Mouse (Mus musculus): Measurements from ENCODE around the gene Olfr20. TPM values are rescaled to one million over a fixed set of nuclear protein-coding genes. Genes with fewer than 3 reads are reported as not detected.
A peak's percentile ranks its signal among the peaks of the same experiment; 100 is the strongest.
"Not testable (repeated sequence)": the region's sequence is repeated elsewhere in the genome, so short reads cannot be mapped to it uniquely, and the experiment has no call there.

Olfr20 gene
- total RNA-seq (2021) = not detected
- long read RNA-seq, experiment 1 = 0 reads
- long read RNA-seq, experiment 2 = 0 reads

DNA sequence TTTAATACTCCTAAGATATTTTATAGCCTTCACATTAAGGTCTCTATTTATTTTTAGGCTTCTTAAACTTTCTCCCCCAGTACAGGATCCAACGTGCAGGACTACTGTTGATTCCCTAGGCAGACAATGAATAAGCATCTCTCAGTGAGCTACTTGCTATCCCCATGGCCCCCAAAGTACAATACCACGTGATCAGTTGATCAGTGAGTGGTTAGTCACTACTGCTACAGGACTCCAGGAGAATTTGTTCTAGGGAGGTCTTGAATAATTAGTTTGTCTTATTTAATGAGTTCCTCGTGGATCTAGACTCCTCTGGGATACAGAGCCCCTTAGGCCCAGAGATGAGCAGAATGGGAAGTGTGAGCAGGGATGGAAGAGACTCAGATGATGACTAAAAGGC is at the start of gene Olfr20:
Gene Olfr20 (plus strand): TSS at position 301 of the 400 bp plus-strand sequence.
- H3K4me3 ChIP-seq = no peak within 1 kb of the TSS
- no peak for TF ChIP-seq CTCF (conservative IDR thresholded peaks at IDR 0.05)
- DNase-seq (ENCODE audit: low spot score in 2 of 2) = no peak
- H3K27ac ChIP-seq = no peak within 1 kb of the TSS

DNA sequence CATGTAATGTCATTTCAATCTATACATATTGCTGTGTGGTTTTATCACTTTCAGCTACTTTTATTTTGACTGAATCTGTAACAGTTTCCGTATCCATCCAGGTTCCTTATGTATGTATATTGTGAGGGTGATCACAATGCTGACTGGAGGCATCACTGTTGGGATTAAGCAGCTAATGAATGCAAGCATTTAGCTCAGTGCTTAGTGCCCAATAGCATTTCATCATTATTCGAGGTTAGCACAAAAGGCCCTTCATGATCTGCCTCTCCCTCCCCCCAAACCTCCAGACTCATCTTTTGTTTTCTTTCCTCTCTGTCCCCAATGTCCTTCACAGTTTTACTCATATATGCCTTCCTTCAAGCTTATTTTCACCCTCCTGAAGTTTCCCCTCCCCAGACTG is 47.5 kb upstream of the Olfr20 start:
- H3K4me3 ChIP-seq = no peak overlapping the region
- peak overlapping the region; percentile 72 for H3K27ac ChIP-seq
- DNase-seq (ENCODE audit: low spot score in 2 of 2) = no peak
- no peak for TF ChIP-seq CTCF (conservative IDR thresholded peaks at IDR 0.05)

DNA sequence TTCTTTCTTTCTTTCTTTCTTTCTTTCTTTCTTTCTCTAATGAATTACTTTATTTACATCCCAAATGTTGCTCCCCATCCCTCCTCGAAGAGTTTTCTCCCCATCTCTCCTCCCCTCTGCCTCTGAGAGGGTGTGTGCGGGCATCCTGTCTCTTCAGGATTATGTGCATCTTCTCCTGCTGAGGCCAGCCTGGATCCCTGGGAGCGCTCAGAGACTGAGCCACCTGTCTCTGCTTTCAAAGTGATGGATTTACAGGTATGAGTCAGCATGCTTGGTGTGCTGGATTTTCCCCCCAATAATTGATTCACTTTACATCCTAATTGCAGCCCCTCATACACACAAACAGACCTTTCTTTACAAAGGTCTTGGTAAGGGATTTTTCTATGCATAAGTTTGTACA is 34.6 kb upstream of the Olfr20 start:
- Histone ChIP-seq H3K27ac (no peak overlapping the region), H3K4me3 (no peak overlapping the region)
- no peak for TF ChIP-seq CTCF (conservative IDR thresholded peaks at IDR 0.05)
- no peak for DNase-seq (ENCODE audit: low spot score in 2 of 2)

DNA sequence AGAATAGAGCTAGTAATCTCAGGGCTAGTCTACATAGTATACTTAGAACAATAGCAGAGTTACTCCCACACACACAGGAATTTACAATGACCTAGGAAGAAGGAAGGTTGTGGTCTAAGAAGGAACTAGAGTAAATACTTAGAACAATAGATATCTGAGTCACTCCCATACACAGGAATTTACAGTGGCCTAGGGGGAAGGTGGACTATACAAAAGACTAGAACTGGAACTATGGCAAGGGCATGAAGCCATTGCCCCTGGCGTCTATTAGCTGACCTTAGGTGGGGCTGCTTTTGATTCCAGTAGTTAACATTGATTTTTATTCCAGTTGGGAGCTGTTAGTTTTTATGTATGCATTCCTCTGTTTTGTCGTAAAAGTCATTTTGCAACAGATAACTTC is 32.0 kb upstream of the Olfr20 start:
- H3K4me3 ChIP-seq; DNase-seq (ENCODE audit: low spot score in 2 of 2); H3K27ac ChIP-seq: not testable (repeated sequence)

DNA sequence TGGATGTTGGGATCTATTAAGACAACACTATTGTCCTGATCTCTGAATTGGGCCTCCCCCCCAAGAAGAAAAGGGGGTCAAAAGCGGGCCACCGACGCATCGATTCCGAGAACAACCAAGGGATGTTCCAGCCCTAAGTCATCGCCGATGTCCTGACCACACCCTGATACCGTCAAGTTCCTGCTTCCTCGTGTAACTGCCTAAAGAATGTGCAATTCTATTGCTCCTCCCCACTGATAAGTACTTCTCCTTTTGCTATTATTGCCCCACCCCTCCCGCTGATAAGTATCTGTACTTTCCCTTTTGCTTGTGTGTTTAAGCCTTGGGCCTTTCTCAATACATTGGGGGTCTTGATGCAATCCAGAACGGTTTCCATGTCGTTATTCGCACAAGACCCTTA is 29.5 kb upstream of the Olfr20 start:
- DNase-seq (ENCODE audit: low spot score in 2 of 2); H3K4me3 ChIP-seq; H3K27ac ChIP-seq: not testable (repeated sequence)

DNA sequence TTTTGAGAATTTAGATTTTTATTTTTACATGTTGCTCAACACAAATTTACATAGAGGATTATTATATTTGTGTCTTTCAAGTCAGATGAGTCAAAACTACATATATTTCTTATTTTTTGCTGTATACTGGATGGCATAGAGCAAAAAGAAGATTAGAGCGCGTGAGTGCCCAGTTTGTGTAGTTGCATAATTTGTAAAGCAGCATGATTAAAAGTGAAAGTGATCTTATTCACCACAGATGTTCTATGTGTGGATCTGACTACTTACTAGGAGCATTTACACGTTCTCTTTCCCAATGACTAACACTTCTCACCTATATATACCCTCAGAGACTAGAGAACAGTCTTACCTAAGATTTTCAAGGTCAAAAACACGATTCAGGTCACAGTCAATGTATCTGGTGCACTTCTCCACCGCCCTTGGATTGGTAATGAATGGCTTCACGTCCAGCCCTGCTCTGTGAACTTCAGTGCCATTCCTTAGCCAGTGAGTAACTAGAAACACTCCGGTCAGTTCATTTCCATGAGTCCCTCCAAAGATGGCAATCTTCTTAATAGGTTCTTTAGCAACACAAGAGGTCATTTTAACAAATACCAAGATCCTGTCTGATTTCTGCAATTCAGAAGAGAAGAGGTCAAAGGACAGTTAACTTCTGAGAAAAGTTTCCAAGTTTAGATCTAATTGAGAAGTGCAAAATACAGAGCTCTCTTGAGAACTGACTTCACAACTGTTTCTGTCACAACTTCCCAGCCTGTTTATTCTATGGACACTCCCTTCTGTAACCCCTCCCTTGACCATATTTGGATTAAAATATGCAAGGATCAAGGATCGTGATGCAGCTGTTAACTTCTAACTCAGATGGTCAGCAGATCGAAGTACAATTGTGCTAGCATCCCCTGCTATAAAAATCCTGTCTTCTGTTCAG is 26.4 kb upstream of the Olfr20 start:
- Histone ChIP-seq H3K4me3 (peak overlapping the region; percentile 41), H3K27ac (peak overlapping the region; percentile 69)
- no peak for TF ChIP-seq CTCF (conservative IDR thresholded peaks at IDR 0.05)
- DNase-seq (ENCODE audit: low spot score in 2 of 2) = no peak

DNA sequence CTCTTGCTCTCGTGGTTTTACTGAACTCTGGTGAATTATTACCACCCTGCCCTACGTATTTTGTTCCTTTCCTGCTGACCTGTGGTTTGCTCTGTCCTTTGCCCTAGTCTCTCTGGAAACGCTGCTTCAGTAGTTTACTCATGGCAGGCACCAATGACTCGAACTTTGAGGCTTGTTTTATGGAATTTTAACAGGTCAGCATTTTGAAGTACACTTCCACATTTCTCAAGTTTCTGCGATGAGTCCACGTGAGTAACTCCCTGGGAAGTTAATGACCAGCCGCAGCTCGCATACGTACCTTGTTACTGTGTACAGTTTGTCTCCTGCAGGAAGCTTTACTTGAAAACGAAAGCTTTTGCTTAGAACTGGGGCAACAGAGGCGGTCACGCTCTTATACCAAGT is 24.1 kb upstream of the Olfr20 start:
- no peak for DNase-seq (ENCODE audit: low spot score in 2 of 2)
- Histone ChIP-seq H3K27ac (no peak overlapping the region; the same call in 1 of the 2 replicates), H3K4me3 (no peak overlapping the region; the same call in 1 of the 2 replicates)
- TF ChIP-seq CTCF (conservative IDR thresholded peaks at IDR 0.05) = no peak

DNA sequence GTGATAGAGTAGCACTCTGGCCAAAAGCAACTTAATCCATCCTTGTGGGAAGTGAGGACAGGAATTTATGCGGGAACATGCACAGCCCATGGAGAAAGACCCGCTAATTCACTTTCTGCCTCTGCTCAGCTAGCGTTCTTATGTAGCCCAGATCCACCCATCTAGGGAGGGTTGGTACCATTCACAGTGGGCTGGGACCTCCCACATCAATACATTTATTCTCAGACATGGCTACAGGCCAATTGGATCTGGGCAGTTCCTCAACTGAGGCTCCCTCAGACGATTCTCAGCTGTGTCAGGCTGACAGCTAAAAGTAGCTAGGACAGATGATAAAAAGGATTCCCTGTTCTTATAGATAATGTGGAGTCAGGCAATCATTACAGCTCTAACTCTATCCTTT is 23.2 kb upstream of the Olfr20 start:
- TF ChIP-seq CTCF (conservative IDR thresholded peaks at IDR 0.05) = no peak
- DNase-seq (ENCODE audit: low spot score in 2 of 2) = no peak
- H3K27ac ChIP-seq = no peak overlapping the region
- H3K4me3 ChIP-seq = no peak overlapping the region

DNA sequence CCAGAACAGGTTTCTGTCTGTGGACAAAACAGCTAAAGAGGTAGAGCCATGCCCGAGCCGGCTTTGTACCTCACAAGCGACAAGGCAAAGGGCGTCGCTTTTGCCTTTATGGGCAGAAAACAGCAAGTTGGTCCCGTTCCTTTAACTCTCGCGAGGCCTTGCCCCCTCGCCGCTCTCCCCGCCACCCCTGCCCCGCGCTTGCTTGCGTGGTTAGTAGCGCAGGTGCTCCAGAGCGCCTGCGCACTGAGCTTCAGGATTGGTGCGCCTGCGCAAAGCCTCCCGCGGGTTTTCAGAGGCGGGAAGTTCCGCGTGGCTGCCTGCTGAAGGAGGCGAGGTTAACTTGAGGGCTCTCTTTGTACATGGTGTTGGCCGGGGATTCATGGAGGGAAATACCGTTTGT is 21.1 kb upstream of the Olfr20 start, which contains the start of the genes Aspa, Gm49340 and Spata22:
Gene Aspa (minus strand): TSS at position 155 of the 400 bp plus-strand sequence.
Gene Gm49340 (plus strand): TSS at position 300 of the 400 bp plus-strand sequence.
Gene Spata22 (plus strand): TSS at position 300 of the 400 bp plus-strand sequence.
- TF ChIP-seq CTCF (conservative IDR thresholded peaks at IDR 0.05) = no peak
- H3K27ac ChIP-seq = no peak within 1 kb of the TSS
- DNase-seq (ENCODE audit: low spot score in 2 of 2) = no peak
- no peak within 1 kb of the TSS for H3K4me3 ChIP-seq

DNA sequence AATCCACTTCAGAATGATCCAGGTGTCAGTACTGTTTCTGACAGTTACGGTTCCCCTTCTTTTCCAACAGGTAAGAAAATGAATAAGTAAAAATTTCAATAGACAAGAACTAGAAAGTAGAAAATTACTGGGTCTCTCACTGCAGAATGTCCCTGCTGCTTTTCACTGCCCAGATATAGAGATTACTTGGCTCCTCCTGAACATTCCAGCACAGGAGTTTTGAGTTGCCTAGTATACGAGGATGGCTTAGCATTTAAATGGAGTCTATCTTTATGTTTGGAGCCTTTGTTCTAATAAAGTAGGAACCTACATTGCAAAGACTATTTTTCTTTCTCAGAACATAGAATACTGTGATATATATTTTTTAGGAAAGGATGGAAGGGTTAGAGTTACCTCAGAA is 17.2 kb upstream of the Olfr20 start:
- H3K27ac ChIP-seq = no peak overlapping the region
- no peak overlapping the region for H3K4me3 ChIP-seq
- DNase-seq (ENCODE audit: low spot score in 2 of 2) = no peak
- TF ChIP-seq CTCF (conservative IDR thresholded peaks at IDR 0.05) = no peak

DNA sequence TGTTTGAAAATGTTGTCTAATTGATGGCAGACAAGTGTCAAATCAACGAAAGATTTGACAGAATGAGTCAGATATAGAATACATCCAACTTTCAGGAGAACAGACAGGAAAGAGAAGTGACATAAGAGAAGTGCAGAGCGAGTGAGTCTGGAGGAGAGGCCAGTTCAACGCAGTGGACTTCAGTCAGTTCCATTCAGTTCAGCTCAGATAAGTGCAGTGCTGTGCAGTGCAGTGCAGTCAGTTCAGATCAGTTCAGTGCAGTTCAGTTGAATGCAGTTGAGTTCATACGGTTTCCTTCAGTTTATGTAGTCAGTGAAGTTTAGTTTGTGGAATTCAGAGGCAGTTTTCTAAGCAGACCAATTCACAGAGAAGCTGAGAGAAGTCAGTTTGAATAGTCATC is 13.7 kb upstream of the Olfr20 start:
- Histone ChIP-seq H3K27ac (no peak overlapping the region), H3K4me3 (no peak overlapping the region)
- TF ChIP-seq CTCF (conservative IDR thresholded peaks at IDR 0.05) = no peak
- no peak for DNase-seq (ENCODE audit: low spot score in 2 of 2)

DNA sequence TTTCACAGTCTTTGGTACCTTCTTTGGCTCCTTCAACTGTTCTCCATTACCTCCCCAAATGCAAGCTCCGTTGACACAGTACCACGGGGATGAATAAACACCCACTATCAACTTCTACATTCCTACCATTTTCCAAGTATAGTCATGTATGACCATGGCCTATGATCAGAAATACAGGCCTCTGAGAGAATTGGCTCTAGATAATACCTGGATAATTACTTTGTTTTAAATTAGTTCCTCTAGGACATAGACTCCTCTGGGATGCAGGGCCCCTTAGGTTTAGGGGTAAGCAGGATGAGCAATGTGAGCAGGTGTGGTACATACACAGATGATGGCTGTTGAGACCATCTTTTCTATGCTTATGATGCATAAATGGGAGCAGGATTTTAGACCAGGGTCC is 20.4 kb downstream of the Olfr20 start, which contains the start of gene Olfr376:
Gene Olfr376 (plus strand): TSS at position 301 of the 400 bp plus-strand sequence.
- Histone ChIP-seq H3K27ac (no peak within 1 kb of the TSS), H3K4me3 (no peak within 1 kb of the TSS)
- no peak for TF ChIP-seq CTCF (conservative IDR thresholded peaks at IDR 0.05)
- DNase-seq (ENCODE audit: low spot score in 2 of 2) = no peak

DNA sequence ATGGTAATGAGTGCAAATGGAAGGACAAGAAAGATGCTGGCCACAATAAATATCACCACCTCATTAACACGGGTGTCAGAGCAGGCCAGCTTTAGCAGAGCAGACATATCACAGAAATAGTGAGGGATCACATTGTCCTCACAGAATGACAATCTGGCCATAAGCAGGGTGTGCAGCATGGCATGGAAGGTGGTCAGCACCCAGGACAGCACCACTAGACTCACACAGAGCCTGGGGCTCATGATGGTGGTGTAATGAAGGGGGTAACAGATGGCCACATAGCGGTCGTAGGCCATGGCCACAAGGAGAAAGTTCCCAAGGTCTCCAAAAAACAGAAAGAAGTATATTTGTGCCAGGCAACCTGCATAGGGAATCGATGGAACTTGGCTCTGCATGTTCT is 44.8 kb downstream of the Olfr20 start:
- no peak for TF ChIP-seq CTCF (conservative IDR thresholded peaks at IDR 0.05)

DNA sequence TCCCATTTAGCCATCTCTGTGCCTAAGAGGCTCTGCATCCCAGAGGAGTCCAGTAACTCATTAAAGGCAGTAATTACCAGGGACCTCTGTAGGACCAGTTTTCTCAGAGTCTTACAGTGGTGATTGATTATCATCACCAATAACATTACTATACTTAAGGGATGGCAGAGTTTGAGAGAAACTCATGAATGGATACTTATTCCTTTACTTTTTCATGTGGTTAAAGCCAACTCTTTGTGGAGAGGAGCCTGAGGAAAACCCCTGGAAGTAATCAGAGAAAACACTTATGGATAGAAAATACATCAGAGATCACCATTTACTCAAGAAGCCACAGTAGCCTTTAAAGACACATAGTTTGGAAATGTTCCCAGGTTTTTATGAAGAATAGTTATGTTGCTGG is 48.9 kb downstream of the Olfr20 start, which contains the start of gene Olfr1:
Gene Olfr1 (minus strand): TSS at position 101 of the 400 bp plus-strand sequence.
- H3K4me3 ChIP-seq = no peak within 1 kb of the TSS
- H3K27ac ChIP-seq = no peak within 1 kb of the TSS
- no peak for DNase-seq (ENCODE audit: low spot score in 2 of 2)
- TF ChIP-seq CTCF (conservative IDR thresholded peaks at IDR 0.05) = no peak

More for the DNA sequence above, 44.8 kb downstream of the Olfr20 start:
- no peak for DNase-seq (ENCODE audit: low spot score in 2 of 2)
- no peak overlapping the region for H3K4me3 ChIP-seq
- no peak overlapping the region for H3K27ac ChIP-seq

Other genes starting within 250 kb of the Olfr20 start
- under 1 TPM; 0.33 to 0.44 TPM for gene Haspin, start 212.5 kb upstream of the Olfr20 start, total RNA-seq (2021)
- gene P2rx5, start 190.4 kb upstream of the Olfr20 start, total RNA-seq (2021) = 1 to 10 TPM; 2.0 to 3.1 TPM
- 10 to 100 TPM; 44.6 to 47.5 TPM for gene Emc6, start 173.7 kb upstream of the Olfr20 start, total RNA-seq (2021)
- 1 to 10 TPM; 9.2 TPM for gene Tax1bp3, start 173.7 kb upstream of the Olfr20 start, total RNA-seq (2021)
- 10 to 100 TPM; 20.1 to 23.2 TPM for gene Ctns, start 151.7 kb upstream of the Olfr20 start, total RNA-seq (2021)
- gene Shpk, start 151.3 kb upstream of the Olfr20 start, total RNA-seq (2021) = 1 to 10 TPM; 3.1 to 3.2 TPM
- gene Trpv1, start 116.5 kb upstream of the Olfr20 start, total RNA-seq (2021) = not detected
- gene Trpv3, start 83.4 kb upstream of the Olfr20 start, total RNA-seq (2021) = under 1 TPM; 0.54 to 0.59 TPM
- 10 to 100 TPM; 10.8 to 12.6 TPM for gene Aspa, start 21.2 kb upstream of the Olfr20 start, total RNA-seq (2021)
- gene Gm49340, start 21.0 kb upstream of the Olfr20 start, total RNA-seq (2021) = not detected
- gene Spata22, start 21.0 kb upstream of the Olfr20 start, total RNA-seq (2021) = not detected
- gene Olfr376, start 20.5 kb downstream of the Olfr20 start, total RNA-seq (2021) = not detected
- gene Olfr1, start 48.8 kb downstream of the Olfr20 start, total RNA-seq (2021) = not detected
- not detected for gene Olfr378, start 77.7 kb downstream of the Olfr20 start, total RNA-seq (2021)
- gene Olfr380, start 106.7 kb downstream of the Olfr20 start, total RNA-seq (2021) = not detected
- not detected for gene Olfr381, start 140.8 kb downstream of the Olfr20 start, total RNA-seq (2021)
- gene Olfr382, start 166.4 kb downstream of the Olfr20 start, total RNA-seq (2021) = not detected
- gene Olfr385, start 242.2 kb downstream of the Olfr20 start, total RNA-seq (2021) = not detected
- gene Olfr384, start 247.8 kb downstream of the Olfr20 start, total RNA-seq (2021) = not detected